Mouse (Mus musculus): ENCODE data around the gene Ssxb2. TPM values are rescaled to one million over a fixed set of nuclear protein-coding genes. Genes with fewer than 3 reads are reported as not detected.
"Not testable (repeated sequence)": the region's sequence is repeated elsewhere in the genome, so short reads cannot be mapped to it uniquely, and the experiment has no call there.

Ssxb2 gene
- total RNA-seq (2021), result not detected

DNA sequence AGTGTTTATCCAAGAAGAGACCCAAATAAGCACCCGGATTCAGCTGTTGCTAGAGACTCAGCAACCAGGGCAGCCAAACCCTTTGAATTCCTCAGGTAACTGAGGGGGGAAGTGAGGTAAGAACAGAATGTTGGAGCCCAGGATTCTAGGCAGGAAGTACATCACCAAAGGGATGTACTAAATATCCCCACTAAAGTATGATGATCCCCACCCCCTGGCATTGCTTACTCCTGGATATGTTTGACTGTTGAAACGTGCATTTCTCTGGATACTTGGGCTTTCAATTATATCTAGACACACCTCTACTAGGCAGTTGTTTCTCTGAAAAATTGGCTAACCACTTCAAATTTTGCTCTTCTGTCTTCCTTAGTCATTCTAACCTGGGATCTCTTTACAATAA, at the start of gene Ssxb2:
Gene Ssxb2 (minus strand): TSS at position 101 of the 400 bp plus-strand sequence.
- DNase-seq, result not testable (repeated sequence)

DNA sequence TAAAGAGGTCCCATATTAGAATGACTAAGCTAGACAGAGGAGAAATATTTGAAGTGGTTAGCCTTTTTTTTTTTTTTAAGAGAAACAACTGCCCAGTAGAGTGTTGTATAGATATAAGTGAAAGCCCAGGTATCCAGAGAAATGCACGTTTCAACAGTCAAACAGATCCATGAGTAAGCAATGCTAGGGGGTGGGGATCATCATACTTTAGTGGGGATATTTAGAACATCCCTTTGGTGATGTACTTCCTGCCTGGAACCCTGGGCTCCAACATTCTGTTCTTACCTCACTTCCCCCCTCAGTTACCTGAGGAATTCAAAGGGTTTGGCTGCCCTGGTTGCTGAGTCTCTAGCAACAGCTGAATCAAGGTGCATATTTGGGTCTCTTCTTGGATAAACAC, 48.5 kb downstream of the Ssxb2 start, which contains the start of gene Ssxb1:
Gene Ssxb1 (plus strand): TSS at position 301 of the 400 bp plus-strand sequence.
- not testable (repeated sequence) for DNase-seq

Other genes with a start within 250 kb of the Ssxb2 start
- gene Ftsj1, start 209.3 kb downstream of the Ssxb2 start, total RNA-seq (2021), result 10 to 100 TPM; 25.1 to 26.6 TPM
- 1 to 10 TPM; 7.7 to 9.6 TPM for gene Slc38a5, start 190.6 kb downstream of the Ssxb2 start, total RNA-seq (2021)
- gene Ssxb10, start 134.3 kb downstream of the Ssxb2 start, total RNA-seq (2021), result not detected
- gene Ssxb9, start 94.7 kb downstream of the Ssxb2 start, total RNA-seq (2021), result not detected
- gene Ssxb1, start 48.4 kb downstream of the Ssxb2 start, total RNA-seq (2021), result not detected
- not detected for gene Gm14459, start 63.2 kb upstream of the Ssxb2 start, total RNA-seq (2021)
- gene Ssxb6, start 86.5 kb upstream of the Ssxb2 start, total RNA-seq (2021), result not detected
- not detected for gene Ssxb3, start 130.1 kb upstream of the Ssxb2 start, total RNA-seq (2021)
- not detected for gene Ssxb8, start 229.1 kb upstream of the Ssxb2 start, total RNA-seq (2021)